Mouse (Mus musculus) Patski (cell line): Measurements from ENCODE around the gene H2afx. TPM values are rescaled to one million over a fixed set of nuclear protein-coding genes. Genes with fewer than 3 reads are reported as not detected.
"Not testable (repeated sequence)": the region's sequence is repeated elsewhere in the genome, so short reads cannot be mapped to it uniquely, and the experiment has no call there.

ENCODE experiments used
- ATAC-seq: fragments of 100-300 bp; one replicate; pipeline ENCODE4 v1.8.0; 2021
- CTCF ChIA-PET: fragments of 350-600 bp; sonication (Branson Sonifier 250); formaldehyde crosslinking; loops from one replicate; lab custom pipeline; 2022; ENCODE audit warnings: inconsistent platforms; lab: Charles Lee
- POLR2A ChIA-PET: fragments of 350-600 bp; sonication (Branson Sonifier 250); formaldehyde crosslinking; loops from one replicate; lab custom pipeline; 2022; ENCODE audit warnings: antibody characterized with exemption, inconsistent platforms; lab: Charles Lee
- DNase-seq: peaks from one replicate; pipeline ENCODE4 v3.0.0-alpha.2; 2011; ENCODE audit warnings: low read depth, low spot score
- H3K27me3 ChIP-seq: fragments of 371-371 bp; one replicate; pipeline ENCODE4 v1.5.1; 2021
- CTCF ChIP-seq: fragments of 100-300 bp; IDR thresholded peaks from one replicate; pipeline ENCODE4 v1.5.1; 2021
- in situ Hi-C: fragments of 300-500 bp; cut with MboI; formaldehyde crosslinking; loops from 3 replicates; pipeline ENCODE4 v1.11.1; 2018; ENCODE audit warnings: low pct_unique_long_range_greater_than_20kb, mixed read lengths
- polyA plus RNA-seq: library from polyadenylated mRNA; unstranded; gene quantifications from one replicate; pipeline ENCODE4 v1.2.3, GENCODE M21; 2021

The H2afx gene
- polyA plus RNA-seq, 1 experiment from 2014 or later = 80.2 TPM

DNA sequence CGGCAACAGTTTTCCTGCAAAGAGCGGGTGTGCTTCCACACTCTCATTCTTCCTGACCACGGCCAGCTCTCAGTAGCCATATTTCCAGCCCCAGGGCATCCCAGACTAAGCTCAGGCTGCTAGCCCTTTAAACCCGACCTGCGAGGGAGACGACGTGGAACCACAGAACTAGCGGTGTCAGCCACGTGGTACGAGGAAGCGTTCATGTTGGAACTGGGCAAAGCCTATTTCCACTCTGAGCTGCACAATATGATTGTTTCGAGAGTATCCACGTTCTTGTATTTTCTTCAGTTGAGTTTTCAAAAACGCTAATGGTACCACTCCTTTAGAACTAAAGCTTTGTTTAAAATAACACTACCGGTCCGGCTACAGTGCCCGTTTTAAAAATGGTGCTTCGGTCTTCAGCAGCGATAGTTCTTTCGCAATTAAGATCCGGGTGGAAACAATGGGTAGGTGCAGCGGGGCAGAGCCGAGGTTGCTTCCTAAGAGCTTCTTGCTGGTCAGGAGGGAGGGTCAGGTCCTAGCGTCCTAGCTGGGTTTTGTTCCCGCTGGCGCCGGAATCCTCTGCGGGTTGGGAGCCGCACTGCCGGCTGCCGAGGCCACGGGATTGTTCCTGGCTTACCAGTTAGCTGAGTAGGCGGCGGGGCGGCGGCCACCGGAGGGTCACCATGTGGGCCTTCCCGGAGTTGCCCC, 8.0 kb upstream of the H2afx start:
- ChIA-PET CTCF (interaction anchor here (1.1 to 1.5 kb wide), 3 partner anchors 8 to 35 kb away, joined by 3 to 5 read pairs (median 4); partner anchors contain the start of genes H2afx and Vps11), POLR2A (interaction anchor here (0.6 to 1.3 kb wide), 5 partner anchors 8 to 59 kb away, joined by 3 to 4 read pairs (median 4); partner anchors contain the start of genes H2afx and Hinfp)
- peak; percentile 77 for ATAC-seq
- in situ Hi-C loops = no loop called here
- H3K27me3 ChIP-seq = no peaks in the 10 kb centered on the region
- peak; percentile 82 for DNase-seq
- no peak for TF ChIP-seq CTCF

DNA sequence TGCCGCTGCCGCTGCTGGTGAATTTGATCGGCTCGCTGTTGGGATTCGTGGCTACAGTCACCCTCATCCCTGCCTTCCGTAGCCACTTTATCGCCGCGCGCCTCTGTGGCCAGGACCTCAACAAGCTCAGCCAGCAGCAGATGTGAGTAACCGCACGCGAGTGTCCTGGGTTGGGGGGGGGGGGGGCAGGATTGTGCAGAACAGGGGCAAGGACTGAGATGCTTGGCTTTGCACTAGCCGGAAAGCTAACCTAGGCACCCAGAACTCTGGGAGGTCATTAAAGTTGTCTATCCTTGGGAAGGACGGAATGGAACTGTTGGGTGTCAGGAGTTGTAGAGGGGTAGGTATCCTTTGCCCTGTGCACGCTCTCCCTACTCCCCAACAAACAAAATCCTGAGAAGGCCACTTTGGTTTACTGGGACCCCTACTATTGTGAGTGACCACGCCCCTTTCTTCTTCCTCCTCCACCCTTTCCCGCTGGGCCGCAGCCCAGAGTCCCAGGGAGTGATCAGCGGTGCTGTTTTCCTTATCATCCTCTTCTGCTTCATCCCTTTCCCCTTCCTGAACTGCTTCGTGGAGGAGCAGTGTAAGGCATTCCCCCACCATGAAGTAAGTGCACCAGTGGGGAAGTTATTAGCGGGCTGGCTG, 7.3 kb upstream of the H2afx start:
- ATAC-seq (no peak), DNase-seq (no peak)
- no peaks in the 10 kb centered on the region for H3K27me3 ChIP-seq
- in situ Hi-C loops = no loop called here
- POLR2A ChIA-PET = interaction anchor here (1.3 kb wide), 2 partner anchors 15 to 22 kb away, joined by 3 to 4 read pairs; partner anchors contain the start of gene Hinfp
- no peak for TF ChIP-seq CTCF
- CTCF ChIA-PET = interaction anchor here (1.5 kb wide), 1 partner anchor 34 kb away, joined by 5 read pairs; the partner anchor contains the start of gene Vps11

DNA sequence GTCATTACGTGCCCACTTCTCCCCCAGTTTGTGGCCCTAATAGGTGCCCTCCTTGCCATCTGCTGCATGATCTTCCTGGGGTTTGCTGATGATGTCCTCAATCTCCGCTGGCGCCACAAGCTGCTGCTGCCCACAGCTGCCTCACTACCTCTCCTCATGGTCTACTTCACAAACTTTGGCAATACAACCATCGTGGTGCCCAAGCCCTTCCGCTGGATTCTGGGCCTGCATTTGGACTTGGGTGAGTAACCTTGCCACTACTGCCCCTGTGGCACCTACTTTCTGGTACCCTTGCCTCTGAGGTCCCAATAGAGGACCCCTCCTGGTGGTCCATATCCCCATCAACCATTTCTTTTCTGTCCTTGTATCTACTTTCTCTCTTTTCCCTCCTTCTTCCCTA, 6.6 kb upstream of the H2afx start:
- ChIA-PET CTCF (no interaction called here), POLR2A (no interaction called here)
- in situ Hi-C loops = no loop called here
- DNase-seq (no peak), ATAC-seq (no peak)
- TF ChIP-seq CTCF = no peak
- H3K27me3 ChIP-seq = no peaks in the 10 kb centered on the region

DNA sequence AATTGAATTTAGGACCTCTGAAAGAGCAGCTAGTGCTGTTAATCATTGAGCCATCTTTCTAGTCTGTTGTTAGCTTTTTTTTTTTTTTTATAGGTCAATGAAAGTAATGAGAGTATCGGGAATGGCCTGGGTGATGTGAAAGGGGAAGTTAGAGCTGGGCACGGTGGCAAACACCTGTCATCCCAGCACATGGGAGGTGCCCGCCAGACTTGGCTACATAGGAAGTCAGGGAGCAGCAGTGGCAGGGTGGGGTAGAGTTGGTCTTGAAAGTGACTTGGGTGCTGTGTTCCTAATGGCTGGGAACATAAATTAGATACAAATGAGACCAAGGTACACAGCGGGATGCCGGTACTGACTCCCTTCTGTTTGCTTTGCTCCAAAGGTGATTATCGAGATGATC, 3.8 kb upstream of the H2afx start:
- ChIA-PET POLR2A (interaction anchor here (0.6 kb wide), 2 partner anchors 30 to 80 kb away, joined by 3 to 5 read pairs; no protein-coding TSS in a partner anchor), CTCF (interaction anchor here (0.6 kb wide), 2 partner anchors 89 to 178 kb away, joined by 3 read pairs; no protein-coding TSS in a partner anchor)
- DNase-seq = no peak
- no peak for ATAC-seq
- no peak for TF ChIP-seq CTCF
- no peaks in the 10 kb centered on the region for H3K27me3 ChIP-seq
- in situ Hi-C loops = no loop called here

DNA sequence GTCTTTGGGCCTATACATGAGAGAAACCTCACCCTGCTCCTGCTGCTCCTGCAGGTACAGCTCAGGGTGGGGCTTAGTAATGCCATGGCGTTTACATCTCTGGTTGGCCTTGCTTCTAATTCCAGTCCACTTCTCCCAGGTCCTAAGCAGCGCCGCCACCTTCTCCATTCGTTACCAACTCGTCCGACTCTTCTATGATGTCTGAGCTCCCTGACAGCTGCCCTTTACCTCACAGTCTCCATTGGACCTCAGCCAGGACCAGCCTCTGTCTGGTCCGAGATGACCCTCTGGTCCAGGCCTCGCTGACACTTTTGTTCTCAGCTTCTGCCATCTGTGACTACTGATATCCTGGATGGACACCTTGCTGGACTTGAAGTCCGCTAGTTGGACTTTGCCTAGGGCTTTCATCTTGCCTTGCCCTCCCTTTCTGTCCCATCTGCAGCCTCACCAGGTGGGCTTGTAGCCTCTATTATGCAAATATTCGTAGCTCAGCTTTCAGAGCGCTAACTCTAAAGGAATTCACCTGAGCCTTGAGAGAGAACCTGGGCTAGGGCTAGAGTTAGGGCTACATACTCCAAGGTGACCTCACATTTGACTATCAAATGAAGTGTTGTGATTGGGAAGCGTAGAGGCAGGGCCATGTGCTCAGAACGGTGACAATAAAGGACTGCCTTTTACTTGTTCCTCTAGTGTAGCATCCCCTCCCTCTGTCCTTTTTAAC, 1.4 kb upstream of the H2afx start:
- POLR2A ChIA-PET = no interaction called here
- ATAC-seq (no peak), DNase-seq (no peak)
- CTCF ChIA-PET = no interaction called here
- in situ Hi-C loops = no loop called here
- no peak for TF ChIP-seq CTCF
- no peaks in the 10 kb centered on the region for H3K27me3 ChIP-seq

DNA sequence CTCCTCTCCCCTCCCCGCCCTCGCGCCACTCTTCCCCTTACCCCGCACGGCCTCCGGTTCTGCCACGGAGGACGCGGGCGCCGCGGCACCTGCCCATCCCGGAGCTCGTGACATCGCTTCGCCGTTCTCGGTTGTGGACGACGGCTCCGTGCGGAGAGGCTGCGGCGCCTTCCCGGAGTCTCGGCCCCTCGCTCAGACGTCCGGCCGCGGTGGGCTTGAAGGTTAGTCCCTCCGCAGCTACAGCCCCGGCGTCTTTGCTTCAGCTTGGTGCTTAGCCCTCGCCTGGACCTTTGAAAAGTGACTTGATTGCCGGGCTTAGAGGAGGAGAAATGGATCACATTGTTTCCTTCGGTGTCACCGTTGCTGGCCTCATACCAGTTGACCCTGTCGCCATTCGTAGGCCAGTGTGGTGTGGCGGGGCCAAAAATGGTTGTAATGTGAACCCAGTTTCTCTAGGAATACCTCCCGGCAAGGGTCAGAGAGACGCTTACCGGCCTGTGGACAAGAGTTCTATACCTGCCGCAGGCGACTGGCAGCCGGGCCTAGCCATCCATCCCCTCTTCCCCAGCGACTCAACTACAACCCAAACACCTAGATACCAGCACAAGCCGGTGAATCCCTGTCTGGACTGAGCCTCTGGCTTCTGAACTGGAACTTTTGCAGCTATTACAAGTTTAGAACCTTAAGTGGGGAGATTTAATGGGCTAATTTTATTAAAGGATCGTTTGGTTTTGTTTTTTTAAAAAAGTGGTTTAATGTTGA, 1.0 kb downstream of the H2afx start:
- in situ Hi-C loops = no loop called here
- ChIA-PET POLR2A (interaction anchor here (0.8 to 2.7 kb wide), 8 partner anchors 8 to 176 kb away, joined by 3 to 16 read pairs (median 4); partner anchors contain the start of genes C2cd2l, Dpagt1, Hmbs and Hyou1), CTCF (interaction anchor here (1.1 to 2.7 kb wide), 4 partner anchors 9 to 22 kb away, joined by 4 to 7 read pairs (median 4); partner anchors contain the start of genes Dpagt1 and Hmbs)
- ATAC-seq (no peak), DNase-seq (no peak)
- no peak for TF ChIP-seq CTCF
- no peaks in the 10 kb centered on the region for H3K27me3 ChIP-seq

DNA sequence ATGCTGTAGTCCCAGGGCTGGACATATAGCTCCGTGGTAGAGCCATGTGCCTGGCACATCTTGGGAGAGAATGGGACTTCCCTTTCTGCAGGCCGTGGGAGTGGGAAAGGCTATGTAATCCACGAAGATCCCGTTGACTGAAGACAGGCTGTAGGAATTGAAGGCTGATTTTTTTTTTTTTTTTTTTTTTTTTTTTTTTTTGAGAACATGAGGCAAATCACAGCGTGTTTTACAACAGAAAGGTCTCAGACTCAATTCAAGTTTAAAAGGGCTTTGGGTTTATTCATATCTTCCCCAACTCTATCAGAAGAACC, 1.6 kb downstream of the H2afx start:
- ChIA-PET CTCF (interaction anchor here (1.7 to 2.7 kb wide), 2 partner anchors 8 to 13 kb away, joined by 4 to 7 read pairs; partner anchors contain the start of gene Hmbs), POLR2A (interaction anchor here (1.7 to 2.7 kb wide), 2 partner anchors 16 to 44 kb away, joined by 5 to 16 read pairs; partner anchors contain the start of genes C2cd2l and Hyou1)
- no peak for ATAC-seq
- no peak for TF ChIP-seq CTCF
- DNase-seq = no peak
- H3K27me3 ChIP-seq = no peaks in the 10 kb centered on the region
- in situ Hi-C loops = no loop called here

DNA sequence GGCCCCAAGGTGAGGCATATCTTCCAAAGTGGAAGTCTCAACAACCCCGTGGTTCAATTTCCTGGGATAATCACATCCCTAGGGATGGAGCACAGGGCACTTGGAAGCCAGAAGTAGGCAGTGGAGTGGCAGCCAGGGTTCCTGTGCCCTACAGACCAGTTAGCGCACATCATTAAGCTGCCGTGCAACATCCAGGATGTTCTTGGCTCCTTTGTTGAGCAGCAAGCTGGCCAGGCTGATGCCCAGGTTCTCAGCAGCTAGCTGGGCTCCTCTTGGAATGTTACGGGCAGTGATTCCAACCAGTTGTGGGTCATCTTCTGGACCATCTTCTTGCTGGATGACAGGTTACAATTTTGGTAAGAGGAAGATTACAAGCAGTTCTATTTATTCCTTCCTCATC, 2.0 kb downstream of the H2afx start:
- in situ Hi-C loops, H3K27me3 ChIP-seq, DNase-seq, ATAC-seq: not testable (repeated sequence)
- CTCF ChIA-PET = interaction anchor here (1.1 to 2.7 kb wide), 3 partner anchors 8 to 67 kb away, joined by 3 to 7 read pairs (median 4); partner anchors contain the start of gene Hmbs
- POLR2A ChIA-PET = interaction anchor here (2.7 kb wide), 1 partner anchor 16 kb away, joined by 16 read pairs; the partner anchor contains the start of gene C2cd2l

DNA sequence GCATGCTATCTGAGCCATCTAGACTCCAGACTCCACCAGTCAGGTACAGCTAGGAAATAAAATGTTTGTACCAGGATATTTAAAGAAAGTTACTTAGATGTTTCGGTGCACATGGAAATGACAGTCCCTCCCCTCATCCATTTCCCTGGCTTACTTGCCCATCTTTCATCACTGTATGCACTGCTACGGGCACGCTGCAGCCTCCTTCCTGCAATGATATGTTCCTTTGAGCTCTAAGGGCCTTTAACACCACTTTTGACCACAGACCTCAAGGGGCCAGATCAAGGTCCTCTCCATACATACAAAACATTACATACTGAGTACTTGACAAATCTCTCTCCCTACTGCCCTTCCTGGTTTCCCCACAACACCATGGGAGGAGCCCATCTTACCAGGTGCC, 2.5 kb downstream of the H2afx start:
- in situ Hi-C loops = no loop called here
- DNase-seq = no peak
- TF ChIP-seq CTCF = no peak
- CTCF ChIA-PET = interaction anchor here (0.9 to 1.1 kb wide), 2 partner anchors 11 to 66 kb away, joined by 3 read pairs; partner anchors contain the start of gene Dpagt1
- POLR2A ChIA-PET = no interaction called here
- no peak for ATAC-seq
- no peaks in the 10 kb centered on the region for H3K27me3 ChIP-seq
